ENCODE assay signal across 14 mouse cellular contexts in the genomic region with DNA sequence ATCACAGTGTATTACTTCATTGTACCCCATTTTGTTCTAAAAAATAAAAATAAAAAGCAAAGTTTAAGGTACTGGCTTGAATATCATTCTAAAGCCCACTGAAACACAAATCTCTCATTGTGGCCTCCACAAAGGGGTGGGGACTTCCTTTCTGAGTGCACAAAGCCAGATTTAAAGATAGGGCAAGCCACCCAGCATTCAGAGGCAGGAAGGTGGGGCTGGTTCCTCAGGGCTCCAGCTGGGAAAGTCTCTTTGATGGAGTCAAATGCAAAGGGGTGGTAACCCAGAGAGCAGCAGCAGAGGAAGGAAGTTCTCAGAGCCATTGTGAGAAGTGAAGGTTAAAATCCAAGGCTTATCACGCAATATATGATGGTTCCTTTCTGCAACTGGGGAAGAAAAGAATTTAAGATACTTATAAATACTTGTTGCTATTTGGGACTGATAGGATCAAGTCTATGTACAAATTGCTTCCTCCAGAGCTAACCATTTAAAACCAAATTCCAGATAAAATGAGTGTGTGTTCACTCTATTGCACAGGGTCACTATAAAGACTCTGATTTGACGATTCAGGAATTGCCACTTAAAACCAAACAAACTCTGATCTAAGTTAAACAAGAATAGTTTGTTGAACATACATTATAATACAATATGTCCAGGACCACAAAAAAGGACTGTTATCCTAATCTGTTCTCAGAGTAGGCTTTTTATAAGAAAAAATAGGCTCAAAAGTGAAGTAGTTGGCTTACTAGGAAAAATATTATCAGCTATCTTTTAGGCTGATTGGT.
DNase-seq lines count a peak whose midpoint lies in the region; ATAC-seq lines count a peak whose summit lies in the region.
"Had no signal": no experiment of that assay in that cellular context is flagged by ENCODE, and none has a peak within 500 bp of the region (broad histone marks: within the 10 kb centered on the region; RNA-seq: fewer than 3 reads in every experiment).

No protein-coding gene starts in this region.

- H3K4me3 ChIP-seq in heart, embryonic 11.5 days (ENCODE audit: low read depth, low read length), result no peak overlapping the region
- H3K4me3 ChIP-seq: forebrain, embryonic 15.5 days had no signal

- no peaks in the 10 kb centered on the region for H3K36me3 ChIP-seq in heart, embryonic 11.5 days (ENCODE audit: control insufficient read depth, insufficient read depth, low read length)
- H3K36me3 ChIP-seq: forebrain, embryonic 15.5 days had no signal

- WGBS in heart, embryonic 11.5 days (ENCODE audit: insufficient replicate concordance), result 59% methylated on average over 2 of the region's 2 CpGs

- H3K9ac ChIP-seq in heart, embryonic 11.5 days (ENCODE audit: low read depth, low read length), result no peak overlapping the region
- H3K9ac ChIP-seq: forebrain, embryonic 15.5 days had no signal

- H3K9me3 ChIP-seq in heart, embryonic 11.5 days (replicated peaks; ENCODE audit: control insufficient read depth, low read length), result no peaks in the 10 kb centered on the region
- H3K9me3 ChIP-seq: forebrain, embryonic 15.5 days had no signal

- peak; percentile 24 to 75 for DNase-seq in heart, adult 18-20 months
- DNase-seq in 416B (ENCODE audit: low read depth) (peak; percentile 88), WW6 (ENCODE audit: low read depth, low spot score) (peak; percentile 61)
- peak; percentile 10 to 50 for DNase-seq in kidney, postnatal 25 days
- DNase-seq in urinary bladder, postnatal 36 days (ENCODE audit: low spot score in 2 of 2), result no peak
- no peak for DNase-seq in cerebellum, postnatal 25 days
- no peak for DNase-seq in natural killer cell, adult 2 months (ENCODE audit: low spot score in 2 of 2)
- DNase-seq: adrenal gland, adult 2 months; cerebellum, adult 11 months; left cerebral cortex, postnatal 4 days had no signal

- no peak overlapping the region for H3K4me2 ChIP-seq in heart, embryonic 11.5 days
- H3K4me2 ChIP-seq: forebrain, embryonic 15.5 days had no signal

- H3K4me1 ChIP-seq in heart, embryonic 11.5 days (ENCODE audit: control insufficient read depth, insufficient read depth, low read length), result no peaks in the 10 kb centered on the region
- H3K4me1 ChIP-seq: forebrain, embryonic 15.5 days had no signal

- H3K27me3 ChIP-seq in heart, embryonic 11.5 days (ENCODE audit: control insufficient read depth, insufficient read depth, low read length), result no peaks in the 10 kb centered on the region
- H3K27me3 ChIP-seq: CH12.LX; forebrain, embryonic 15.5 days had no signal

- H3K27ac ChIP-seq in heart, embryonic 11.5 days (ENCODE audit: low read depth, low read length), result no peak overlapping the region
- H3K27ac ChIP-seq: forebrain, embryonic 15.5 days had no signal

- no peak for ATAC-seq in heart, embryonic 11.5 days (replicated peaks; ENCODE audit: insufficient number of reproducible peaks, low FRiP score, low TSS enrichment)
- ATAC-seq: forebrain, embryonic 15.5 days; intestine, postnatal 0 days had no signal

Comparison
In these comparisons a context has a peak if more than half of its experiments do, and no peak if none do; other contexts are left out.
1. DNase-seq: peak in heart, adult 18-20 months (2 of 2), 416B (single experiment), WW6 (single experiment) and kidney, postnatal 25 days (2 of 2); none in urinary bladder, postnatal 36 days (0 of 2), cerebellum, postnatal 25 days (0 of 2) and natural killer cell, adult 2 months (0 of 2).